Mouse (Mus musculus) layer of hippocampus, adult 11-12 months (tissue): ENCODE results near the gene Ralgds.
A peak's percentile ranks its signal among the peaks of the same experiment; 100 is the strongest.
"Not testable (repeated sequence)": the region's sequence is repeated elsewhere in the genome, so short reads cannot be mapped to it uniquely, and the experiment has no call there.

ENCODE experiments used
- DNase-seq: peaks from one replicate; pipeline ENCODE4 v3.0.0; 2022; ENCODE audit warnings: low spot score

Gene Ralgds

GRCm38 (mm10) chr2:28512798-28513401 lies at the start of gene Ralgds:
Gene Ralgds, plus strand, starts transcription at chr2:28513125.
- DNase-seq: peak; percentile 41

DNA sequence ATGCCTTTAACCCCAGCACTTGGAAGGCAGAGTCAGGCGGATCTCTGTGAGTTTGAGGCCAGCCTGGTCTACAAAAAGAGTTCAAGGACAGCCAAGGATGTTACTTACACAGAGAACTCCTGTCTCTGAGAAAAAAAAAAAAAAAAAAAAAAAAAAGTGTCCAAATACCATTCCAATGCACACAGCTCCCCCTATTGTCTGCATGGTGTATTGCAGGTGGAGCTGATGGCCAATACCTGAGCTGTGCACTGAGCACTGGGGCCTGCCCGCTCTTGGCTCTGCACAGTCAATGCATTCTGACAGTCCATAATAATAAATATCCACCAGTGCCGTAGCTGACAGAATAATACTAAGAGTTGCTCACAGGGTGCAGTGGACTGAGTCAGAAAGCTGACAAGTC lies 49.0 kb upstream of the Ralgds start:
- DNase-seq: peak; percentile 79

GRCm38 (mm10) chr2:28464919-28465318 lies 48.0 kb upstream of the Ralgds start:
- DNase-seq: no peak

- peak; percentile 61 for DNase-seq
Observed at GRCm38 (mm10) chr2:28465836-28466518, 46.9 kb upstream of the Ralgds start, which contains the start of gene 1700007K13Rik. Gene 1700007K13Rik, minus strand, starts transcription at chr2:28466332.

DNA sequence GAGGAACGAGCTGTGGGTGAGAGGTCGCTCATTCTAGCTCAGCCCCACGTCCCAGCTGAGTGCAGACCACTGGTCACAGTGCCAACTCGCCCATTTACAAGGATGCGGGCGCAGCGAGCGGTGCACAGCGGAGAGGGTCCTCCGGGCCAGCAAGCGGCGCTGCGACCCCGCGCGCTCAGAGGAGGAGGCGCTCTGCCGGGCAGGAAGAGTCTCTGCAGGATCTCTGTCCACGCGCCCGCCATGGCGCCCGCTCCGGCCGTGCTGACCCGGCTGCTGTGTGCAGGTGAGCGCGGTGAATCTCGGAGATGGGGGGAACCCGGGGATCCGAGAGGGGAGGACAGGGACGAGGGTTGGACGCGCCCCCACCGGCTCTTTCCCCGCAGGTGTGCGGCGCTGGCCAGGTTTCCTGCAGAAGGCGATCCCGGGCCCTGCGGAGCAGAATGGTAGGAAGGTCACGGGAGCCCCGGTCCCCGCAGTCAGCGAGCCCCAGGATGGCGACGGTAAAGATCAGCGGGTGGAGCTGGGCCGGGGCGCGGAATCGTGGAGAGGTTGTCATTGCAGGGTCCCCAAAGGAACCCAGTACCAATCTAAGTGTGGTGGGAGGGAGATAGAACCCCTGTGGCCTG lies 45.0 kb upstream of the Ralgds start, which contains the start of gene Mrps2:
Mrps2 (plus strand) TSS at position 207 of the 626 bp plus-strand sequence.
- peak; percentile 86 for DNase-seq

DNA sequence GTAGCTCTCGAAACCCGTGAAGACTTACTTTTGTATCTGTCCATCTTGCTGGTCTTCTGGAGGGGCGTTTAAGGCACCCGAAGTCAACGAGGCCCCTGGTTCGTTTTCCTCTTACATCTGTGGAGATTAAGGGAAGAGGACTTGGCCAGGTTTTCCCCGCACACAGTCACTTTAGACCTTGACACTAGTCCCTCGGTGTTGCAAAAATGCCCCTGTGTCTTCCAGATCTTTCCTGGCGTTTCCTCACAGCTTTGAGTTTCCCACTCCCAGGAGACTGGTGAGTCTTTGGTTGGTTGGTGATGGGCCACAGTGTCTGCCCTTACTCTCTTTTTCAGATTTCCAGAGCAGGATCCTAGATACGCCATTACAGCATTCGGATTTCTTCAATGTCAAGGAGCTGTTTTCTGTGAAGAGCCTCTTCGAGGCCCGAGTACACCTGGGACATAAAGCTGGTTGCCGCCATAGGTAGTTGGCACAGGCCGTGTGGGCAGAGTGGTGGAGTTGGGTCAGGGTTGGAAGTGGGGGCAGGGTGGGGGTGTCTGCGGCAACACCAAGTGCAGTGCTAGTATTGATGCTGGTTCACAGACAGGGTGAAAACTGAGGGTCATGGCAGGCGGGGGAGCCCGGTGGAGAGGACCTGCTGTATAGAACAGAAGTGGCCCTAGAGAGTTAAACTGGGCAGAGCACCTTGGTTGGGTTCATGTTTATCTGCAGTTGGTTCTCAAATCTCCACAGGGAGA lies 44.3 kb upstream of the Ralgds start:
- DNase-seq: no peak

DNA sequence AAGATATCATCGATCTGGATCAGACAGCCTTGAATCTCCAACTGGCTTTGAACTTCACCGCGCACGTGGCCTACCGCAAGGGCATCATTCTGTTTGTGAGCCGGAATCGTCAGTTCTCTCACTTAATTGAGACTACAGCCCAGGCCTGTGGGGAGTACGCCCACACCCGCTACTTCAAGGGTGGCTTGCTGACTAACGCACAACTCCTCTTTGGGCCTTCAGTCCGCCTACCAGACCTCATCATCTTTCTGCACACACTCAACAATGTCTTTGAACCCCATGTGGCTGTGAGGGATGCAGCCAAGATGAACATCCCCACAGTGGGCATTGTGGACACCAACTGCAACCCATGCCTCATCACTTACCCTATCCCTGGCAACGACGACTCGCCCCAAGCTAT lies 43.5 kb upstream of the Ralgds start:
- DNase-seq: no peak

- no peak for DNase-seq
Observed at GRCm38 (mm10) chr2:28470591-28470990, 42.3 kb upstream of the Ralgds start.

- not testable (repeated sequence) for DNase-seq
Observed at GRCm38 (mm10) chr2:28472011-28472410, 40.9 kb upstream of the Ralgds start.

DNA sequence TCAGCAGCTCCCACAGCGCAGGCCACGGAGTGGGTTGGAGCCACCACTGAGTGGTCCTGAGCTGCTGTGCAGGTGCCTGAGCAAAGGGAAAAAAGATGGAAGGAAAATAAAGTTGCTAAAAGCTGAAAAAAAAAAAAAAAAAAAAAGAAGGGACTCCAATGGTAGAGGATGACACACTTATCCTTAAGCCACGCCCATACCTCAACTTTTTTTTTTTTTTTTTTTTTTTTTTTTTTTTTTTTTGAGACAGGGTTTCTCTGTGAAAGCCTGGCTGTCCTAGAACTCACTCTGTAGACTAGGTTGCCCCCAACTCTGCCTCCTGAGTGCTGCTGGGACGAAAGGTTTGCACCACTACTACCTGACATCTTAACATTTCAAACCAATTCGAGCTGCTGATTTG lies 34.9 kb upstream of the Ralgds start:
- DNase-seq: not testable (repeated sequence)

DNA sequence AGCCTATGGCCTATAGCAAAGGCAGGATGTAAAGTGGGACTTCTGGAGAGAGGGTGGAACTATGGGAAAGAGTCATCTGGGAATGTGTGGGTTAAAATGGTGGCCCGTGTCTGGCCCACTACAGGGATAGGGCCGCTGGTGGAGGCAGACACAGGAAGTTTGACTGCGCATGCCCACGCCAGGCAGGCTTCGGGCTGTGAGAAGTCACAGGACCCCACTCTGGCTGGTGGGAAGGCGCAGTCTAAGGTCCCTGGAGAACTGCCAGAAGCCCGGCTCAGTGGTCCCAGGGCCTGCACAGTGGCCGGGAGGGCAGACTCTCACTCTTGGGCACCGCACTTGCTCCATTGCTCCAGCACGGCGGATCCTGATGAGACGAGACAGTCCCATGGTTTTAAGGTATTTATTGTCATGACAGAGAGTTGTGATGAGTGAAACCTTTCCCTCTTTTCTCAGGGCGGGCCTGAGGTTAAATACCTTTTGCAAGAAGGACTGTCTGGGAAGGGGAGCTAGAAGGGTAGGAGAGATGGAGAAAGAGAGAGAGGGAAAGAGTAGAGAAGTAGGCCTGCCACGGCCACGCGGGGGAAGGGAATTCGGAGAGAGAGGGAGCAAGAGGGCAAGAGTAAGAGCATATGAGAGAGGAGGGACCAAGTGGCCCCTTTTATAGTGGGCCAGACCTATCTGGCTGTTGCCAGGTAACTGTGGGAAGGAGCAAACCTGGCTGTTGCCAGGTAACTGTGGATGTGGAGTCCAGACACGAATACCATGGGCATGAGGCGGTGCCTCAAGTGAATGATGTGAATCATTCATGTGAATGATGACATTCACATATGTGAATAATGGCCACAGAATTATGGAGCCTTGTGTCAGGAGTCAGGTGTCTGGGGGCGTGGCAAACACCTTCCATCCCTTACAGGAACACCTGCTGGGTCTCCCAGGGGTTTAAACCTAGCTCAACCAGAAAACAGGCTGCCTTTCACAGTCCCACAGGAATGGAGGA lies 33.4 kb upstream of the Ralgds start:
- DNase-seq: no peak

DNA sequence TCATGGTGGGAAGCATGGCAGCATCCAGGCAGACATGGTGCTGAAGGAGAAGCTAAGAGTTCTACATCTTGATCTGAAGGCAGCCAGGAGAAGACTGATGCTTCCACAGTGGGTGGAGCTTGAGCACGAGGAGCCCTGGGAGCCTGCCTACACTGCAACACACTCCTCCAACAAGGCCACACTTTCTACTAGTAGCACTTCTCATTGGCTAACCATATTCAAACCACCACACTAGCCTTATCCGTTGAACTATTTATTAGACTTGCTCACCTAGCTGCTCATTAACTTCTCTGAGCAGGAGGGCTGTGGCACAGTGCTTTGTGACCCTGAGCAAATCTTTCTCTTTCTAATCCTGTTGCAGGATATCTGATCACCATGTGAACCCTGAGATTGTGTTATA lies 29.1 kb upstream of the Ralgds start:
- DNase-seq: no peak

- DNase-seq: no peak
Observed at GRCm38 (mm10) chr2:28494521-28494920, 18.4 kb upstream of the Ralgds start.

DNA sequence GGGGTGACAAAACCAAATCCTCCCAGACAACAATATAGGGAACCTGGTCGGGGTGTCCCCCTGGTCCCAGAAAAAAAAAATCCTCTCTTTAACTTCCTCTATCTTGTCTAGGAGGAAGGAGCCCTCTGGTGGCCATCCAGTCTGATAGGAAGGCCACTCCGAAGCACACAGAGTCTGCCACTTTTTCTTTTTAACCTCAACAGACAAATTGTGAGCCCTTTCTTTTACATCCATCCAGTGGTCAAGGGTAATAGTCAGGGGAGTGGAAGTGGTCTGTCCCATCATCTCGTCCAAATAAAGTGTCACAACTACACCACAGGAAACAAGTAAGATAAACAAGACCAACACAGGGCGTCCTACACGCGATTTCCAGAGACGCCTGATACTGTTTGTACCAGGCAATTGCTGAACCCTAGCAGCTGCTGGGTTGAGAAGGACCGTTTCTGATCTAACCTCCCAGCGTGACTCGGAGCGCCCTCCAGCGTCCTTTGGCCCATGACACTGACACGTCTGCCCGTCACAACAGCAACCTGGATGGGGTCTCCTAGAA lies 17.6 kb upstream of the Ralgds start:
- peak; percentile 57 for DNase-seq

DNA sequence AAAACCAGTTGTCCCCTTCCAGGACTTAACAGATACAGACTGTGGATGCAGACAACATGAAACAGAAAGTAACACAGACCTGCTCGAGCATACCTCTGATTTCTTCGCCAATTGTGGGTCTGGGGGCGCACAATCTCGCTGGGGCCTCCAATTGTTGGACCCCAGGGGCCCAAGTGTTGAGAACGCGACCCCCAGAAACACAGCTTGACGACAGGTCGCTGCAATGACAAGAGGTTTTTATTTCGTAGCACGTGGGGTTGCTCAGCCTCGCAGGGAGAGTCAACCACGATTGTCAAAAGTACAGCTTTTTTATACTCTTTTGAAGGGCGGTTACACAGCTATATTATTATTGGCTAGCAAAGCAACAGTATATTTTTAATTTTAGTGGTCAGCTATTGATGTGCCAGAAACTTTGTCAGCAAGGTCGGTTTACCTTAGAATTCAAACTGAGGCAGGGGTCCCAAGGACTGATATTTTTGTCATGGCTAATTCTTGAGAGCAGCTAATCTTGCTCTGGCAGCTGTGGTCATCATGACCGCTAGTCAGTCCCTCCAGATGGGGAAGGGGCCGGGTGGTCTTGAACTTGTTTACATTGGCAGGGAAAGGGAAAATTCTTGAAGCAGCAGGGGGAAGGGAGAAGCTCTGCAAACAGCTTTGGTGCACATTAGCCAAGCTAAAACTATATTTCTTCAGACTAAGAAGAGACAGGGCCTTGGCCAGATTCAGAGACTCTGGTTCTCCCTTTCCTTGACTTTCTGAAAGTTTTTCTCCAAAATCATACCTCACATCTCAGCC lies 16.9 kb upstream of the Ralgds start:
- no peak for DNase-seq

GRCm38 (mm10) chr2:28496671-28497070 lies 16.3 kb upstream of the Ralgds start, which contains the start of gene Gbgt1:
Gene Gbgt1, plus strand, starts transcription at chr2:28496891.
- no peak for DNase-seq

GRCm38 (mm10) chr2:28497561-28497960 lies 15.4 kb upstream of the Ralgds start:
- no peak for DNase-seq

GRCm38 (mm10) chr2:28498431-28498830 lies 14.5 kb upstream of the Ralgds start:
- DNase-seq: no peak

DNA sequence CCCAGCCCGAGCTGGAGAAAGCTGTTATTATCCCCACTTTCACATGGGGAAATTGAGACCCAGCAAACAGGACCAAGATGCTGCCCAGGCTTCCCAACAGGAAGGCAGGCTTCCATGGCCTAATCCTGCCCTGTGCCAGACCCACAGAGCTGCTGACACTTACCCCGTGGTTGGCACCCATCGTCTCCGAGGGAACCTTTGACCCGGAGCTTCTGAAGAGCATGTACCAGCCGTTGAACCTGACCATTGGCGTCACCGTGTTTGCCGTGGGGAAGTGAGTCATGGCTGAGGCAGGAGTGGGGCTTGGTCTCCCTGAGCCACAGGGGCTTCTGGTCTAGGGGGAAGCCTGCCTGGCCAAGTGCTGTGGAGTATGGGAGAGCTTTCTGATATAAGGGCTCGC lies 9.9 kb upstream of the Ralgds start:
- no peak for DNase-seq

DNA sequence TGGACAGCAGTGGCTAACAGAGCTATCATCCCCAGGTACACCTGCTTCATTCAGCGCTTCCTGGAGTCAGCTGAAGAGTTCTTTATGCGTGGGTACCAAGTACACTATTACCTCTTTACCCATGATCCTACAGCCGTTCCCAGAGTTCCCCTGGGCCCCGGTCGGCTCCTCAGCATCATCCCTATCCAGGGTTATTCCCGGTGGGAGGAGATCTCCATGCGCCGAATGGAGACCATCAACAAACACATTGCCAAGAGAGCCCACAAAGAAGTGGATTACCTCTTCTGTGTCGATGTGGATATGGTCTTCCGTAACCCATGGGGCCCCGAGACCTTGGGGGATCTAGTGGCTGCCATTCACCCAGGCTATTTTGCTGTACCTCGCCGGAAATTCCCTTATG lies 8.2 kb upstream of the Ralgds start:
- no peak for DNase-seq
